Mouse (Mus musculus) thymus, adult 2 months (tissue): ENCODE measurements around the gene Kctd14.

ENCODE experiments used
- CTCF ChIP-seq: fragments of 200-500 bp; IDR thresholded peaks from 2 replicates; pipeline ENCODE4 v1.5.1; 2012; ENCODE audit warnings: mild to moderate bottlenecking, control low read depth, low read length, moderate library complexity, borderline replicate concordance; ENCODE audit not compliant: control insufficient read depth, poor library complexity, insufficient read depth; ENCODE audit errors: extremely low read depth
- POLR2A ChIP-seq: fragments of 200-500 bp; IDR thresholded peaks from 2 replicates; pipeline ENCODE4 v1.6.1; 2012; ENCODE audit warnings: mild to moderate bottlenecking, low read length, control low read depth, moderate library complexity; ENCODE audit not compliant: control insufficient read depth, poor library complexity, insufficient read depth; ENCODE audit errors: extremely low read depth

- TF ChIP-seq POLR2A (no peak), CTCF (no peak)
Observed at GRCm38 (mm10) chr7:97453141-97453921, 2.2 kb downstream of the Kctd14 start.
